Mouse (Mus musculus) megakaryocyte, embryonic 14.5 days (primary cell): ENCODE measurements around the gene 6430550D23Rik.

ENCODE experiments used
- FLI1 ChIP-seq: IDR thresholded peaks from 2 replicates; pipeline ENCODE4 v1.6.1; 2012; ENCODE audit warnings: low read length, inconsistent platforms, mixed read lengths
- GATA1 ChIP-seq: IDR thresholded peaks from 3 replicates; pipeline ENCODE4 v1.6.1; 2012; ENCODE audit warnings: mixed read lengths, low read length, inconsistent platforms, borderline replicate concordance

- no peak for TF ChIP-seq GATA1
- TF ChIP-seq FLI1 = no peak
Measured at GRCm38 (mm10) chr2:155946499-155946898, 61.3 kb downstream of the 6430550D23Rik start.
